28 mouse cellular contexts compared by ENCODE assay signal in genomic region chr11:83604698-83605097, GRCm38 (mm10). TPM values are rescaled to one million over a fixed set of nuclear protein-coding genes. Genes with fewer than 3 reads are reported as not detected.
A peak's percentile ranks its signal among the peaks of the same experiment; 100 is the strongest.
DNase-seq lines count a peak whose midpoint lies in the region; ATAC-seq and TF ChIP-seq lines count a peak whose summit lies in the region.
"Had no signal": no experiment of that assay in that cellular context is flagged by ENCODE, and none has a peak within 500 bp of the region (broad histone marks: within the 10 kb centered on the region; RNA-seq: fewer than 3 reads in every experiment).

No protein-coding gene starts in this region.

- H3K9ac ChIP-seq in heart, embryonic 11.5 days (ENCODE audit: low read depth, low read length) = no peak overlapping the region
- no peak overlapping the region for H3K9ac ChIP-seq in stomach, postnatal 0 days (ENCODE audit: low read length)
- H3K9ac ChIP-seq: embryonic facial prominence, embryonic 13.5 days; forebrain, embryonic 12.5 days; heart, embryonic 13.5 days; hindbrain, embryonic 13.5 days had no signal

- H3K27me3 ChIP-seq in heart, embryonic 11.5 days (ENCODE audit: control insufficient read depth, insufficient read depth, low read length) = no peaks in the 10 kb centered on the region
- no peaks in the 10 kb centered on the region for H3K27me3 ChIP-seq in stomach, postnatal 0 days (ENCODE audit: control insufficient read depth, insufficient read depth, low read length)
- H3K27me3 ChIP-seq in midbrain, embryonic 10.5 days (ENCODE audit: low read depth, poor library complexity, severe bottlenecking) = no peaks in the 10 kb centered on the region
- H3K27me3 ChIP-seq: embryonic facial prominence, embryonic 13.5 days; forebrain, embryonic 12.5 days; heart, embryonic 13.5 days; hindbrain, embryonic 13.5 days; Patski had no signal

- no peak overlapping the region for H3K27ac ChIP-seq in heart, embryonic 11.5 days (ENCODE audit: low read depth, low read length)
- peak overlapping the region; percentile 35; the same call in 1 of the 2 replicates for H3K27ac ChIP-seq in bone marrow macrophage, adult 2 months (ENCODE audit: insufficient read depth, low read depth, low read length)
- 0 out of 2 replicates have a peak overlapping the region, but pooled peaks have one; percentile 18 for H3K27ac ChIP-seq in stomach, postnatal 0 days (replicated peaks)
- H3K27ac ChIP-seq in midbrain, embryonic 10.5 days (replicated peaks) = no peak overlapping the region
- H3K27ac ChIP-seq: embryonic facial prominence, embryonic 13.5 days; forebrain, embryonic 12.5 days; gastrocnemius, adult 2 months; heart, adult 2 months; heart, embryonic 13.5 days; hindbrain, embryonic 13.5 days; hindbrain, postnatal 0 days had no signal

- peak; percentile 50 for DNase-seq in heart, adult 11 months
- no peak for DNase-seq in stomach, postnatal 0 days (ENCODE audit: low spot score)
- DNase-seq in layer of hippocampus, adult 9-11 months = no peak
- DNase-seq in midbrain, embryonic 10.5 days (ENCODE audit: low spot score) = no peak
- DNase-seq: adrenal gland, adult 2 months; adrenal gland, postnatal 36 days; cerebellum, adult 11-12 months; cerebellum, adult 9-10 months; cerebellum, postnatal 25 days; gastrocnemius, adult 2 months; gastrocnemius, postnatal 36 days; heart, adult 2 months; heart, postnatal 4 days had no signal

- no peak for TF ChIP-seq EP300 in stomach, postnatal 0 days (optimal IDR thresholded peaks at IDR 0.05)

- no peak for TF ChIP-seq CTCF in bone marrow macrophage, adult 2 months (IDR thresholded peaks at IDR 0.05; ENCODE audit: low read depth, low read length)
- no peak for TF ChIP-seq CTCF in stomach, postnatal 0 days (IDR thresholded peaks at IDR 0.05; ENCODE audit: low read depth)

- 81% methylated on average over 4 of the region's 4 CpGs for WGBS in heart, embryonic 11.5 days (ENCODE audit: insufficient replicate concordance)
- 86% methylated on average over 4 of the region's 4 CpGs for WGBS in stomach, postnatal 0 days
- WGBS in midbrain, embryonic 10.5 days = 87% methylated on average over 4 of the region's 4 CpGs

- no peaks in the 10 kb centered on the region for H3K36me3 ChIP-seq in heart, embryonic 11.5 days (ENCODE audit: control insufficient read depth, insufficient read depth, low read length)
- H3K36me3 ChIP-seq in stomach, postnatal 0 days (ENCODE audit: control insufficient read depth, insufficient read depth, low read length) = no peaks in the 10 kb centered on the region
- no peaks in the 10 kb centered on the region for H3K36me3 ChIP-seq in midbrain, embryonic 10.5 days
- H3K36me3 ChIP-seq: embryonic facial prominence, embryonic 13.5 days; forebrain, embryonic 12.5 days; heart, embryonic 13.5 days; hindbrain, embryonic 13.5 days had no signal

- H3K9me3 ChIP-seq in heart, embryonic 11.5 days (replicated peaks; ENCODE audit: control insufficient read depth, low read length) = no peaks in the 10 kb centered on the region
- H3K9me3 ChIP-seq in stomach, postnatal 0 days (ENCODE audit: control insufficient read depth, low read length) = no peaks in the 10 kb centered on the region
- no peaks in the 10 kb centered on the region for H3K9me3 ChIP-seq in midbrain, embryonic 10.5 days (replicated peaks)
- H3K9me3 ChIP-seq: embryonic facial prominence, embryonic 13.5 days; forebrain, embryonic 12.5 days; heart, embryonic 13.5 days; hindbrain, embryonic 13.5 days had no signal

- H3K4me1 ChIP-seq in heart, embryonic 11.5 days (ENCODE audit: control insufficient read depth, insufficient read depth, low read length) = no peaks in the 10 kb centered on the region
- H3K4me1 ChIP-seq in bone marrow macrophage, adult 2 months (ENCODE audit: control insufficient read depth, insufficient read depth, low read length) = peaks cover 68% of the 10 kb centered on the region
- H3K4me1 ChIP-seq in stomach, postnatal 0 days (replicated peaks; ENCODE audit: control insufficient read depth, insufficient read depth) = no peaks in the 10 kb centered on the region
- no peaks in the 10 kb centered on the region for H3K4me1 ChIP-seq in midbrain, embryonic 10.5 days
- H3K4me1 ChIP-seq: embryonic facial prominence, embryonic 13.5 days; forebrain, embryonic 12.5 days; heart, embryonic 13.5 days; hindbrain, embryonic 13.5 days had no signal

- no peak overlapping the region for H3K4me2 ChIP-seq in heart, embryonic 11.5 days
- no peak overlapping the region for H3K4me2 ChIP-seq in stomach, postnatal 0 days (replicated peaks; ENCODE audit: low read depth)
- H3K4me2 ChIP-seq: embryonic facial prominence, embryonic 13.5 days; forebrain, embryonic 12.5 days; heart, embryonic 13.5 days; hindbrain, embryonic 13.5 days had no signal

- no peak overlapping the region for H3K4me3 ChIP-seq in heart, embryonic 11.5 days (ENCODE audit: low read depth, low read length)
- no peak overlapping the region for H3K4me3 ChIP-seq in bone marrow macrophage, adult 2 months (ENCODE audit: insufficient read depth, low read length)
- H3K4me3 ChIP-seq in stomach, postnatal 0 days (ENCODE audit: low read depth, low read length) = no peak overlapping the region
- no peak overlapping the region for H3K4me3 ChIP-seq in midbrain, embryonic 10.5 days
- H3K4me3 ChIP-seq: embryonic facial prominence, embryonic 13.5 days; forebrain, embryonic 12.5 days; gastrocnemius, adult 2 months; heart, adult 2 months; heart, embryonic 13.5 days; hindbrain, embryonic 13.5 days had no signal

- no peak for ATAC-seq in heart, embryonic 11.5 days (replicated peaks; ENCODE audit: insufficient number of reproducible peaks, low FRiP score, low TSS enrichment)
- ATAC-seq in megakaryocyte, adult 5-6 weeks (ENCODE audit: poor library complexity, severe bottlenecking) = peak; percentile 64
- ATAC-seq in stomach, postnatal 0 days (ENCODE audit: low FRiP score, low TSS enrichment) = no peak
- ATAC-seq: activated CD4-positive, CD25-positive, alpha-beta regulatory T cell, adult 4 months; forebrain, embryonic 16.5 days; hindbrain, postnatal 0 days; Patski had no signal

- TF ChIP-seq POLR2A in bone marrow macrophage, adult 2 months (IDR thresholded peaks at IDR 0.05; ENCODE audit: borderline replicate concordance, low read depth, low read length) = no peak

RNA-seq across cellular contexts. Expression of gene Ccl6, which starts 11.8 kb away (rescaled TPM):
- 0.65 and 0.97 TPM in 2 replicates for polyA plus RNA-seq in heart, embryonic 11.5 days (2014; fragmentation: Nextera tagmentation; extraction: Ambion mirVana)
- 168 and 174 TPM in 2 replicates for polyA plus RNA-seq in bone marrow macrophage, adult 2 months (2012; ENCODE audit: insufficient read depth, insufficient read length, missing spikeins)
- 916 and 950 TPM in 2 replicates for total RNA-seq in megakaryocyte, adult 5-6 weeks (2015)
- 592 and 639 TPM in 2 replicates for total RNA-seq in megakaryocyte, adult 5-6 weeks (2017)
- polyA plus RNA-seq in stomach, postnatal 0 days (2015; fragmentation: Nextera tagmentation; extraction: Ambion mirVana) = 57.9 and 58.5 TPM in 2 replicates
- polyA plus RNA-seq in midbrain, embryonic 10.5 days (2016; fragmentation: Nextera tagmentation; extraction: Ambion mirVana) = 1.7 and 2.1 TPM in 2 replicates
- total RNA-seq: hindbrain, postnatal 0 days had no signal
- polyA plus RNA-seq: C2C12, Patski had no signal

RNA-seq across cellular contexts. Expression of gene Ccl9, which starts 26.3 kb away (rescaled TPM):
- 0.48 and 1.2 TPM in 2 replicates for polyA plus RNA-seq in heart, embryonic 11.5 days (2014; fragmentation: Nextera tagmentation; extraction: Ambion mirVana)
- polyA plus RNA-seq in bone marrow macrophage, adult 2 months (2012; ENCODE audit: insufficient read depth, insufficient read length, missing spikeins) = 650 and 692 TPM in 2 replicates
- total RNA-seq in megakaryocyte, adult 5-6 weeks (2015) = 447 and 459 TPM in 2 replicates
- 282 and 303 TPM in 2 replicates for total RNA-seq in megakaryocyte, adult 5-6 weeks (2017)
- 2.5 and 3.5 TPM in 2 replicates for polyA plus RNA-seq in stomach, postnatal 0 days (2015; fragmentation: Nextera tagmentation; extraction: Ambion mirVana)
- polyA plus RNA-seq in midbrain, embryonic 10.5 days (2016; fragmentation: Nextera tagmentation; extraction: Ambion mirVana) = 1.2 and 1.4 TPM in 2 replicates

RNA-seq across cellular contexts. Expression of gene Rpl9-ps1, which starts 40.7 kb away (rescaled TPM):
- polyA plus RNA-seq in heart, embryonic 11.5 days (2014; fragmentation: Nextera tagmentation; extraction: Ambion mirVana) = not detected in 2 replicates
- polyA plus RNA-seq in bone marrow macrophage, adult 2 months (2012; ENCODE audit: insufficient read depth, insufficient read length, missing spikeins) = not detected in 2 replicates
- 1.0 TPM in 1 of 2 replicates, not detected in the other for total RNA-seq in megakaryocyte, adult 5-6 weeks (2015)
- not detected in 2 replicates for total RNA-seq in megakaryocyte, adult 5-6 weeks (2017)
- not detected in 2 replicates for polyA plus RNA-seq in stomach, postnatal 0 days (2015; fragmentation: Nextera tagmentation; extraction: Ambion mirVana)
- not detected in 2 replicates for polyA plus RNA-seq in midbrain, embryonic 10.5 days (2016; fragmentation: Nextera tagmentation; extraction: Ambion mirVana)
- total RNA-seq: adrenal gland, adult 2 months; adrenal gland, postnatal 36 days; CH12.LX; gastrocnemius, adult 2 months; gastrocnemius, postnatal 36 days; heart, adult 2 months; heart, postnatal 4 days; hindbrain, postnatal 0 days had no signal
- polyA plus RNA-seq: adrenal gland, adult 2 months; C2C12; embryonic facial prominence, embryonic 13.5 days; forebrain, embryonic 12.5 days; forebrain, embryonic 16.5 days; heart, adult 2 months; heart, embryonic 13.5 days; heart, postnatal 0 days; hindbrain, embryonic 13.5 days; hindbrain, postnatal 0 days; intestine, embryonic 14.5 days; Patski had no signal

RNA-seq across cellular contexts. Expression of gene Ccl3, which starts 44.5 kb away (rescaled TPM):
- polyA plus RNA-seq in heart, embryonic 11.5 days (2014; fragmentation: Nextera tagmentation; extraction: Ambion mirVana) = 1.4 and 1.5 TPM in 2 replicates
- 129 and 135 TPM in 2 replicates for polyA plus RNA-seq in bone marrow macrophage, adult 2 months (2012; ENCODE audit: insufficient read depth, insufficient read length, missing spikeins)
- total RNA-seq in megakaryocyte, adult 5-6 weeks (2015) = 299 and 403 TPM in 2 replicates
- total RNA-seq in megakaryocyte, adult 5-6 weeks (2017) = 184 and 222 TPM in 2 replicates
- polyA plus RNA-seq in stomach, postnatal 0 days (2015; fragmentation: Nextera tagmentation; extraction: Ambion mirVana) = 0.18 and 0.29 TPM in 2 replicates
- polyA plus RNA-seq in midbrain, embryonic 10.5 days (2016; fragmentation: Nextera tagmentation; extraction: Ambion mirVana) = 0.97 and 1.3 TPM in 2 replicates
- total RNA-seq: adrenal gland, postnatal 36 days; gastrocnemius, adult 2 months; gastrocnemius, postnatal 36 days; heart, adult 2 months had no signal
- polyA plus RNA-seq: C2C12, Patski had no signal

RNA-seq across cellular contexts. Expression of gene Ccl4, which starts 57.7 kb away (rescaled TPM):
- 0.26 TPM in 1 of 2 replicates, not detected in the other for polyA plus RNA-seq in heart, embryonic 11.5 days (2014; fragmentation: Nextera tagmentation; extraction: Ambion mirVana)
- polyA plus RNA-seq in bone marrow macrophage, adult 2 months (2012; ENCODE audit: insufficient read depth, insufficient read length, missing spikeins) = 78.8 and 104 TPM in 2 replicates
- 36.0 and 59.5 TPM in 2 replicates for total RNA-seq in megakaryocyte, adult 5-6 weeks (2015)
- 36.2 and 51.5 TPM in 2 replicates for total RNA-seq in megakaryocyte, adult 5-6 weeks (2017)
- polyA plus RNA-seq in stomach, postnatal 0 days (2015; fragmentation: Nextera tagmentation; extraction: Ambion mirVana) = 0.16 and 0.25 TPM in 2 replicates
- 0.57 TPM in 1 of 2 replicates, not detected in the other for polyA plus RNA-seq in midbrain, embryonic 10.5 days (2016; fragmentation: Nextera tagmentation; extraction: Ambion mirVana)
- total RNA-seq: gastrocnemius, adult 2 months; gastrocnemius, postnatal 36 days; heart, adult 2 months; heart, postnatal 4 days; hindbrain, postnatal 0 days had no signal
- polyA plus RNA-seq: C2C12; forebrain, embryonic 12.5 days; forebrain, embryonic 16.5 days; Patski had no signal

Comparison
In these comparisons a context has a peak if more than half of its experiments do, and no peak if none do; other contexts are left out.
1. H3K27ac ChIP-seq: peak in bone marrow macrophage, adult 2 months (single experiment) and stomach, postnatal 0 days (single experiment); none in heart, embryonic 11.5 days (single experiment) and midbrain, embryonic 10.5 days (single experiment).
2. RNA of gene Ccl6, which starts 11.8 kb away (polyA plus RNA-seq): 168 to 174 TPM in bone marrow macrophage, adult 2 months and 57.9 to 58.5 TPM in stomach, postnatal 0 days; 1.7 to 2.1 TPM in midbrain, embryonic 10.5 days and 0.65 to 0.97 TPM in heart, embryonic 11.5 days; every median in the first group is over 10 times any median in the second.
3. RNA of gene Ccl9, which starts 26.3 kb away (polyA plus RNA-seq): 650 to 692 TPM in bone marrow macrophage, adult 2 months; 2.5 to 3.5 TPM in stomach, postnatal 0 days, 0.48 to 1.2 TPM in heart, embryonic 11.5 days and 1.2 to 1.4 TPM in midbrain, embryonic 10.5 days; every median in the first group is over 100 times any median in the second.